Mouse (Mus musculus) intestine, postnatal 0 days (tissue): Measurements from ENCODE around the gene Hypm. TPM values are rescaled to one million over a fixed set of nuclear protein-coding genes. Genes with fewer than 3 reads are reported as not detected.

Source experiments
- ATAC-seq: fragments of 200-750 bp; cut with Nextera tagmentation; 2 replicates; pipeline ENCODE4 v1.8.0; 2017; ENCODE audit warnings: mild to moderate bottlenecking, moderate TSS enrichment, moderate library complexity
- H3K27ac ChIP-seq: fragments of 300-500 bp; sonication (generic); 2 replicates; pipeline ENCODE4 v1.5.1; 2014; ENCODE audit warnings: mild to moderate bottlenecking, low read depth, low read length, moderate library complexity
- H3K27me3 ChIP-seq: fragments of 300-500 bp; sonication (generic); replicated peaks from 2 replicates; pipeline ENCODE4 v1.6.1; 2014; ENCODE audit warnings: low read length, mixed read lengths; ENCODE audit not compliant: control insufficient read depth, insufficient read depth
- H3K36me3 ChIP-seq: fragments of 300-500 bp; sonication (generic); 2 replicates; pipeline ENCODE4 v1.6.1; 2014; ENCODE audit warnings: mild to moderate bottlenecking, moderate library complexity; ENCODE audit not compliant: control insufficient read depth, insufficient read depth
- H3K4me1 ChIP-seq: fragments of 300-500 bp; sonication (generic); replicated peaks from 2 replicates; pipeline ENCODE4 v1.6.1; 2014; ENCODE audit warnings: antibody characterized with exemption, low read length, mixed read lengths; ENCODE audit not compliant: control insufficient read depth, insufficient read depth
- H3K4me2 ChIP-seq: fragments of 300-500 bp; sonication (generic); replicated peaks from 2 replicates; pipeline ENCODE4 v1.6.1; 2014; ENCODE audit warnings: low read depth, mild to moderate bottlenecking, moderate library complexity
- H3K4me3 ChIP-seq: fragments of 300-500 bp; sonication (generic); 2 replicates; pipeline ENCODE4 v1.5.1; 2014; ENCODE audit warnings: low read depth, low read length
- H3K9ac ChIP-seq: fragments of 300-500 bp; sonication (generic); 2 replicates; pipeline ENCODE4 v1.6.1; 2014; ENCODE audit warnings: mild to moderate bottlenecking, low read depth, low read length
- H3K9me3 ChIP-seq: fragments of 300-500 bp; sonication (generic); 2 replicates; pipeline ENCODE4 v1.6.1; 2016; ENCODE audit warnings: mixed run types; ENCODE audit not compliant: control insufficient read depth
- CTCF ChIP-seq: sonication (generic); IDR thresholded peaks from 2 replicates; pipeline ENCODE4 v1.5.1; 2016; ENCODE audit warnings: low read depth, mild to moderate bottlenecking, control low read depth, antibody characterized with exemption, moderate library complexity
- whole genome bisulfite sequencing: fragments of 180-500 bp; shearing (Covaris S2); extraction: QIAGEN DNeasy Blood & Tissue Kit; methylation state at CpG from one replicate; pipeline ENCODE4 v1.1.7; 2014; 5-methylcytosine and 5-hydroxymethylcytosine counted together
- polyA plus RNA-seq: library from polyadenylated mRNA; unstranded; fragments of >200 nt; fragmentation: Nextera tagmentation; extraction: Ambion mirVana; gene quantifications from 2 replicates; pipeline ENCODE4 v1.2.1, GENCODE M21; 2015

Gene Hypm
- polyA plus RNA-seq = not detected in 2 replicates

- Histone ChIP-seq H3K27me3 (no peaks in the 10 kb centered on the region), H3K4me3 (no peak within 1 kb of the TSS), H3K9ac (no peak within 1 kb of the TSS), H3K27ac (no peak within 1 kb of the TSS), H3K4me1 (no peaks in the 10 kb centered on the region), H3K4me2 (no peak within 1 kb of the TSS), H3K9me3 (no peaks in the 10 kb centered on the region), H3K36me3 (no peaks in the 10 kb centered on the region)
- 79% methylated on average over 3 of the region's 3 CpGs for WGBS
- TF ChIP-seq CTCF = no peak
- no peak for ATAC-seq
These were observed at the start of gene Hypm for GRCm38 (mm10) chrX:9846628-9847027. TSS of gene Hypm (plus strand) at chrX:9846928.

GRCm38 (mm10) chrX:9810101-9810500, 36.6 kb upstream of the Hypm start:
- WGBS = 85% methylated on average over 1 of the region's 1 CpGs
- Histone ChIP-seq H3K9me3 (no peaks in the 10 kb centered on the region), H3K4me2 (no peak overlapping the region), H3K27me3 (no peaks in the 10 kb centered on the region), H3K4me3 (no peak overlapping the region), H3K27ac (no peak overlapping the region), H3K4me1 (no peaks in the 10 kb centered on the region), H3K9ac (no peak overlapping the region), H3K36me3 (no peaks in the 10 kb centered on the region)
- ATAC-seq = no peak
- no peak for TF ChIP-seq CTCF

GRCm38 (mm10) chrX:9812469-9812868, 34.3 kb upstream of the Hypm start:
- Histone ChIP-seq H3K36me3 (no peaks in the 10 kb centered on the region), H3K9ac (no peak overlapping the region), H3K4me1 (no peaks in the 10 kb centered on the region), H3K9me3 (no peaks in the 10 kb centered on the region), H3K27me3 (no peaks in the 10 kb centered on the region), H3K4me2 (no peak overlapping the region), H3K4me3 (no peak overlapping the region), H3K27ac (no peak overlapping the region)
- TF ChIP-seq CTCF = no peak
- ATAC-seq = peak; percentile 59; the same call in 1 of the 2 replicates

DNA sequence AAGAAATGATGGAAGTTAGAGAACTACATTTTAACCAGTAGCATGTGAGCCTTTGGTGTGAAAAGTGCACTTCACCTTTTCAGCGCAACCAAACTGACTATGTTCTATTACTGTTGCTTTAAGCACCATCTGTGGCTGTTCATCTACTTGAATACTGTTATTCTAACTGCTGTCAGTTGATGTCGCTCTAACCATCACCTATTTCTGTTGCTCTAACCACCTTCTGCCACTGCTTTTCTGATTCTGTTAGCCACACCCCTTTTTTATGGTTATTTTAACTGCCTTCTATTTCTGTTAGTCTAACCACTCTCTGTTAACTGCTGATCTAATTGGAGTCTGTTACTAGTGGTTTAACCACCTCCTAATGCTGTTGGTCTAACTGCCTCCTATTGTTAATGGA, 11.9 kb upstream of the Hypm start:
- H3K9me3 ChIP-seq = no peaks in the 10 kb centered on the region
- H3K9ac ChIP-seq = no peak overlapping the region
- no peak overlapping the region for H3K4me2 ChIP-seq
- H3K4me3 ChIP-seq = no peak overlapping the region
- no peak for ATAC-seq
- TF ChIP-seq CTCF = peak; percentile 32
- WGBS = 59% methylated on average over 2 of the region's 2 CpGs
- no peaks in the 10 kb centered on the region for H3K4me1 ChIP-seq
- no peaks in the 10 kb centered on the region for H3K27me3 ChIP-seq
- no peaks in the 10 kb centered on the region for H3K36me3 ChIP-seq
- H3K27ac ChIP-seq = no peak overlapping the region

DNA sequence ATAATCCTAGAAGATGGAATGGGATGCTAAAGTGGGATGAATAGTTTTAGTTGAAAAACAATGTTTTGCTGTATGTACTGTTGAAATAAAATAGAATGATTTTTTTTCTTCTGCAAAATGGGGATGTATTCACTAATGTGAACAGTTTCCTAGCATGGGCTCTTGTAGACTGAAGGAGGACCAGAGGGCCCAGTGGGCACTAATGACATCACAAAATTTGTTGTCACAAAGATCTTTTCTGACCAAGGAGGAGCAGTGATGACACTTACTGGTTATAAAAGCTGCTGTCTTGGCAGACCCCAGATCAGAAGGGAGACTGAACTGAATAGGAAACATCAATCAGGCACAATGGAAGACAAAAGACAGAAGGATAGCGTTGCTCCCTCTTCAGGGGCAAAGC, 2.7 kb downstream of the Hypm start, which contains the start of gene H2al3:
TSS of gene H2al3 (plus strand) at position 301 of the 400 bp plus-strand sequence.
- Histone ChIP-seq H3K27me3 (no peaks in the 10 kb centered on the region), H3K9ac (no peak within 1 kb of the TSS), H3K36me3 (no peaks in the 10 kb centered on the region), H3K4me1 (no peaks in the 10 kb centered on the region), H3K9me3 (no peaks in the 10 kb centered on the region), H3K4me2 (no peak within 1 kb of the TSS), H3K27ac (no peak within 1 kb of the TSS), H3K4me3 (no peak within 1 kb of the TSS)
- no peak for ATAC-seq
- TF ChIP-seq CTCF = no peak
- WGBS = 56% methylated on average over 1 of the region's 1 CpGs

GRCm38 (mm10) chrX:9861859-9862258, 15.1 kb downstream of the Hypm start:
- Histone ChIP-seq H3K9ac (no peak overlapping the region), H3K27ac (no peak overlapping the region), H3K27me3 (no peaks in the 10 kb centered on the region), H3K4me1 (no peaks in the 10 kb centered on the region), H3K9me3 (no peaks in the 10 kb centered on the region), H3K4me3 (no peak overlapping the region), H3K4me2 (no peak overlapping the region), H3K36me3 (no peaks in the 10 kb centered on the region)
- no peak for TF ChIP-seq CTCF
- ATAC-seq = no peak
- WGBS = 58% methylated on average over 2 of the region's 2 CpGs

- H3K9ac ChIP-seq = no peak overlapping the region
- H3K4me3 ChIP-seq = no peak overlapping the region
- H3K27me3 ChIP-seq = no peaks in the 10 kb centered on the region
- no peak overlapping the region for H3K4me2 ChIP-seq
- H3K4me1 ChIP-seq = no peaks in the 10 kb centered on the region
- WGBS = 56% methylated on average over 2 of the region's 2 CpGs
- no peak overlapping the region for H3K27ac ChIP-seq
- ATAC-seq = no peak
- no peaks in the 10 kb centered on the region for H3K36me3 ChIP-seq
- TF ChIP-seq CTCF = no peak
- no peaks in the 10 kb centered on the region for H3K9me3 ChIP-seq
These were observed 28.8 kb downstream of the Hypm start for GRCm38 (mm10) chrX:9875519-9875918.
